Mouse (Mus musculus) small intestine, adult 2 months (tissue): ENCODE data around the gene B3gnt9.

Experiments
- CTCF ChIP-seq: fragments of 200-500 bp; IDR thresholded peaks from 2 replicates; pipeline ENCODE4 v1.5.1; 2012; ENCODE audit warnings: low read depth, mild to moderate bottlenecking, control low read depth, inconsistent platforms, low read length, moderate library complexity, mixed read lengths; ENCODE audit not compliant: insufficient replicate concordance, insufficient read length; ENCODE audit errors: extremely low read depth
- POLR2A ChIP-seq: fragments of 200-500 bp; IDR thresholded peaks from 2 replicates; pipeline ENCODE4 v1.6.1; 2012; ENCODE audit warnings: low read depth, mild to moderate bottlenecking, control low read depth, inconsistent platforms, low read length, moderate library complexity

GRCm38 (mm10) chr8:105258911-105259720 lies 4.2 kb upstream of the B3gnt9 start:
- TF ChIP-seq POLR2A (no peak), CTCF (no peak)
